Mouse (Mus musculus) spleen, adult 2 months (tissue): ENCODE results near the gene Aff4. TPM values are rescaled to one million over a fixed set of nuclear protein-coding genes. Genes with fewer than 3 reads are reported as not detected.

Experiments
- DNase-seq, 2 experiments: peaks; one replicate each; pipeline versions ENCODE4 v3.0.0 to v3.0.0-alpha.2; 2012 to 2021; ENCODE audit warnings: low spot score in 2 of 2, low read depth in 1 of 2
- H3K27ac ChIP-seq: fragments of 200-500 bp; 2 replicates; pipeline ENCODE4 v1.5.1; 2012; ENCODE audit warnings: low read length, inconsistent platforms; ENCODE audit not compliant: insufficient read depth
- H3K27me3 ChIP-seq: fragments of 200-500 bp; 2 replicates; pipeline ENCODE4 v1.6.1; 2012; ENCODE audit warnings: mild to moderate bottlenecking, moderate library complexity, low read length, inconsistent platforms; ENCODE audit not compliant: control insufficient read depth, insufficient read depth
- H3K36me3 ChIP-seq: fragments of 200-500 bp; 2 replicates; pipeline ENCODE4 v1.6.1; 2012; ENCODE audit warnings: mild to moderate bottlenecking, low read length, inconsistent platforms; ENCODE audit not compliant: control insufficient read depth, insufficient read depth
- H3K4me1 ChIP-seq: fragments of 200-500 bp; 2 replicates; pipeline ENCODE4 v1.6.1; 2011; ENCODE audit warnings: inconsistent platforms; ENCODE audit not compliant: control insufficient read depth, insufficient read depth, insufficient read length
- H3K4me3 ChIP-seq: fragments of 200-500 bp; 2 replicates; pipeline ENCODE4 v1.5.1; 2011; ENCODE audit warnings: mild to moderate bottlenecking, inconsistent platforms; ENCODE audit not compliant: insufficient read depth, insufficient read length; ENCODE audit errors: extremely low read depth
- CTCF ChIP-seq: fragments of 200-500 bp; IDR thresholded peaks from 2 replicates; pipeline ENCODE4 v1.5.1; 2011; ENCODE audit warnings: mild to moderate bottlenecking, inconsistent platforms; ENCODE audit not compliant: insufficient read depth, insufficient read length, insufficient replicate concordance; ENCODE audit errors: extremely low read depth
- POLR2A ChIP-seq: fragments of 200-500 bp; IDR thresholded peaks from 2 replicates; pipeline ENCODE4 v1.6.1; 2011; ENCODE audit warnings: low read depth, low read length, inconsistent platforms
- whole genome bisulfite sequencing: fragments of 180-500 bp; shearing (Covaris S2); methylation state at CpG from one replicate; pipeline ENCODE4 v1.1.7; 2018; 5-methylcytosine and 5-hydroxymethylcytosine counted together
- polyA plus RNA-seq: library from polyadenylated mRNA; depleted of rRNA; stranded (reverse); fragments of >200 nt; gene quantifications from 2 replicates; pipeline ENCODE4 v1.2.3, GENCODE M21; 2012; rRNA removed

Gene Aff4
- 7.9 and 8.9 TPM in 2 replicates for polyA plus RNA-seq

GRCm38 (mm10) chr11:53350291-53351223, at the start of gene Aff4:
Gene Aff4, plus strand, starts transcription at chr11:53350833.
- DNase-seq: peak; percentile 78 to 84
- peak within 1 kb of the TSS; percentile 95 for H3K4me3 ChIP-seq
- no peaks in the 10 kb centered on the region for H3K27me3 ChIP-seq
- TF ChIP-seq CTCF (no peak), POLR2A (peak; percentile 67)
- under 1% methylated on average over 84 of the region's 127 CpGs for WGBS
- peak within 1 kb of the TSS; percentile 98 for H3K27ac ChIP-seq
- H3K4me1 ChIP-seq: no peaks in the 10 kb centered on the region; the same call in 1 of the 2 replicates
- no peaks in the 10 kb centered on the region; the same call in 1 of the 2 replicates for H3K36me3 ChIP-seq

GRCm38 (mm10) chr11:53301167-53301515, 49.5 kb upstream of the Aff4 start:
- 43% methylated on average over 9 of the region's 9 CpGs for WGBS
- TF ChIP-seq POLR2A (no peak), CTCF (no peak)
- Histone ChIP-seq H3K27me3 (no peaks in the 10 kb centered on the region), H3K36me3 (peaks cover 2% of the 10 kb centered on the region; the same call in 1 of the 2 replicates), H3K27ac (peak overlapping the region; percentile 84), H3K4me1 (peaks cover 7% of the 10 kb centered on the region), H3K4me3 (peak overlapping the region; percentile 48)
- no peak for DNase-seq

- TF ChIP-seq CTCF: no peak
- no peak for TF ChIP-seq POLR2A
- H3K36me3 ChIP-seq: no peaks in the 10 kb centered on the region
- peaks cover 23% of the 10 kb centered on the region; the same call in 1 of the 2 replicates for H3K4me1 ChIP-seq
- no peak overlapping the region for H3K4me3 ChIP-seq
- WGBS: 91% methylated on average over 14 of the region's 14 CpGs
- no peaks in the 10 kb centered on the region for H3K27me3 ChIP-seq
- DNase-seq: no peak
- no peak overlapping the region for H3K27ac ChIP-seq
These were observed 46.4 kb upstream of the Aff4 start for GRCm38 (mm10) chr11:53304044-53304840.

GRCm38 (mm10) chr11:53306965-53307364, 43.7 kb upstream of the Aff4 start:
- H3K27me3 ChIP-seq: no peaks in the 10 kb centered on the region
- peaks cover 16% of the 10 kb centered on the region; the same call in 1 of the 2 replicates for H3K4me1 ChIP-seq
- DNase-seq: no peak
- TF ChIP-seq POLR2A (no peak), CTCF (no peak)
- no peak overlapping the region for H3K4me3 ChIP-seq
- 57% methylated on average over 2 of the region's 2 CpGs for WGBS
- no peak overlapping the region for H3K27ac ChIP-seq
- H3K36me3 ChIP-seq: no peaks in the 10 kb centered on the region

- Histone ChIP-seq H3K4me3 (no peak overlapping the region), H3K27ac (peak overlapping the region; percentile 78)
- no peak for DNase-seq
These were observed 43.0 kb upstream of the Aff4 start for GRCm38 (mm10) chr11:53307558-53308065.

DNA sequence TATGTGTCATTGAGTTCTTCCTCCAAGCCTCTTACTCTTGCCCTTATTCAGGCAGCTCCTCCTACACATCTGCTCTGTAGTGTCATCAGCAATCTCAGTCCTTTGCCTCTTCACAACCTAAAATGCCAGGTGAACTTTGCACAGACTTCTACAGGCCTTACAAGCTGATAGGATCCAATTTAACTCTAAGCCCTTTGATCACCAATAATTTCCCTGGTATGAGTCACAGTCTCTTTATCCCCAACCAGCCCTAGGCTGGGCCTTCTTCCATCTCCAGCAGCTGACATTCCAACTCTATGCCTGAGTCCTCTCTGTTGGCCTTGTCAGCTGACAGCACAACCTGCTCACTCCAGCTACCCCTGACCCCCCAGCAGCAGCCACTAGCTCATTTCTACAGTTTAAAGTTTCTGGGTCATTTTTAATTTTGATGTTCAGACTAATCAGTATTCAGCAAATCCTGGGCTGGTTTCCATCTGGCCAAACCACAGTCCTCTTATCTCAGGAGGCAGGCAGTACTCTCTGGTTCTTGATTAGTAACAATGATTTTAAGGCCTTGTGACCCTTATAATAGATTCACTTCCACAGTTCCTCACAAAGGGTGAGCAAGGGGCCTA, 42.3 kb upstream of the Aff4 start:
- TF ChIP-seq CTCF (no peak), POLR2A (no peak)
- Histone ChIP-seq H3K4me3 (no peak overlapping the region), H3K36me3 (no peaks in the 10 kb centered on the region), H3K27ac (peak overlapping the region; percentile 78), H3K4me1 (peaks cover 21% of the 10 kb centered on the region), H3K27me3 (no peaks in the 10 kb centered on the region)
- no peak for DNase-seq

More at GRCm38 (mm10) chr11:53307558-53308065, 43.0 kb upstream of the Aff4 start:
- Histone ChIP-seq H3K4me1 (peaks cover 19% of the 10 kb centered on the region; the same call in 1 of the 2 replicates), H3K36me3 (no peaks in the 10 kb centered on the region), H3K27me3 (no peaks in the 10 kb centered on the region)
- TF ChIP-seq POLR2A: no peak
- TF ChIP-seq CTCF: no peak
- 46% methylated on average over 10 of the region's 10 CpGs for WGBS
